Mouse (Mus musculus): ENCODE data around the gene Angptl4. TPM values are rescaled to one million over a fixed set of nuclear protein-coding genes. Genes with fewer than 3 reads are reported as not detected.

Gene Angptl4
- polyA plus RNA-seq, 1 experiment from 2014 or later, result 25.1 TPM

GRCm38 (mm10) chr17:33757231-33757630 lies 24.4 kb downstream of the Angptl4 start:
- peaks cover 2% of the 10 kb centered on the region; the same call in 1 of the 2 replicates for H3K36me3 ChIP-seq (ENCODE audit: control insufficient read depth, insufficient read depth, low read length)
- peaks cover 22% of the 10 kb centered on the region; the same call in 1 of the 2 replicates for H3K4me1 ChIP-seq (ENCODE audit: control insufficient read depth, insufficient read depth, low read length)
- no peak overlapping the region for H3K9ac ChIP-seq (replicated peaks; ENCODE audit: low read depth, low read length)
- H3K4me2 ChIP-seq (replicated peaks; ENCODE audit: low read depth, low read length), result no peak overlapping the region
- H3K27me3 ChIP-seq (ENCODE audit: control insufficient read depth, insufficient read depth, low read length), result no peaks in the 10 kb centered on the region
- no peaks in the 10 kb centered on the region for H3K9me3 ChIP-seq (ENCODE audit: control insufficient read depth, low read depth, low read length)
- 56% methylated on average over 4 of the region's 4 CpGs for WGBS
- H3K4me3 ChIP-seq (ENCODE audit: low read depth, low read length), result no peak overlapping the region
- ATAC-seq (ENCODE audit: insufficient number of reproducible peaks, insufficient read depth, low FRiP score, low read depth), result no peak
- no peak overlapping the region for H3K27ac ChIP-seq (ENCODE audit: low read length)

GRCm38 (mm10) chr17:33756108-33756790 lies 25.4 kb downstream of the Angptl4 start:
- WGBS, result 80% methylated on average over 3 of the region's 3 CpGs
- Histone ChIP-seq H3K4me1 (ENCODE audit: control insufficient read depth, insufficient read depth, low read length) (peaks cover 22% of the 10 kb centered on the region; the same call in 1 of the 2 replicates), H3K9me3 (ENCODE audit: control insufficient read depth, low read depth, low read length) (no peaks in the 10 kb centered on the region), H3K27ac (ENCODE audit: low read length) (no peak overlapping the region), H3K4me2 (replicated peaks; ENCODE audit: low read depth, low read length) (no peak overlapping the region), H3K36me3 (ENCODE audit: control insufficient read depth, insufficient read depth, low read length) (peaks cover 2% of the 10 kb centered on the region; the same call in 1 of the 2 replicates), H3K27me3 (ENCODE audit: control insufficient read depth, insufficient read depth, low read length) (no peaks in the 10 kb centered on the region), H3K4me3 (ENCODE audit: low read depth, low read length) (no peak overlapping the region), H3K9ac (replicated peaks; ENCODE audit: low read depth, low read length) (no peak overlapping the region)
- no peak for ATAC-seq (ENCODE audit: insufficient number of reproducible peaks, insufficient read depth, low FRiP score, low read depth)

- Histone ChIP-seq H3K27me3 (ENCODE audit: control insufficient read depth, insufficient read depth, low read length) (no peaks in the 10 kb centered on the region), H3K4me2 (replicated peaks; ENCODE audit: low read depth, low read length) (no peak overlapping the region), H3K4me3 (ENCODE audit: low read depth, low read length) (no peak overlapping the region)
These were observed 26.1 kb downstream of the Angptl4 start for GRCm38 (mm10) chr17:33755418-33756107.

GRCm38 (mm10) chr17:33754656-33755055 lies 27.0 kb downstream of the Angptl4 start:
- WGBS, result 88% methylated on average over 1 of the region's 1 CpGs
- H3K27me3 ChIP-seq (ENCODE audit: control insufficient read depth, insufficient read depth, low read length), result no peaks in the 10 kb centered on the region
- no peak overlapping the region for H3K4me3 ChIP-seq (ENCODE audit: low read depth, low read length)
- no peak overlapping the region for H3K27ac ChIP-seq (ENCODE audit: low read length)
- no peaks in the 10 kb centered on the region for H3K9me3 ChIP-seq (ENCODE audit: control insufficient read depth, low read depth, low read length)
- peaks cover 22% of the 10 kb centered on the region; the same call in 1 of the 2 replicates for H3K4me1 ChIP-seq (ENCODE audit: control insufficient read depth, insufficient read depth, low read length)
- H3K4me2 ChIP-seq (replicated peaks; ENCODE audit: low read depth, low read length), result no peak overlapping the region
- H3K36me3 ChIP-seq (ENCODE audit: control insufficient read depth, insufficient read depth, low read length), result peaks cover 15% of the 10 kb centered on the region
- H3K9ac ChIP-seq (replicated peaks; ENCODE audit: low read depth, low read length), result no peak overlapping the region
- no peak for ATAC-seq (ENCODE audit: insufficient number of reproducible peaks, insufficient read depth, low FRiP score, low read depth)

More at GRCm38 (mm10) chr17:33755418-33756107, 26.1 kb downstream of the Angptl4 start:
- Histone ChIP-seq H3K27ac (ENCODE audit: low read length) (no peak overlapping the region), H3K4me1 (ENCODE audit: control insufficient read depth, insufficient read depth, low read length) (peaks cover 22% of the 10 kb centered on the region; the same call in 1 of the 2 replicates), H3K9me3 (ENCODE audit: control insufficient read depth, low read depth, low read length) (no peaks in the 10 kb centered on the region), H3K36me3 (ENCODE audit: control insufficient read depth, insufficient read depth, low read length) (peaks cover 9% of the 10 kb centered on the region), H3K9ac (replicated peaks; ENCODE audit: low read depth, low read length) (no peak overlapping the region)
- ATAC-seq (ENCODE audit: insufficient number of reproducible peaks, insufficient read depth, low FRiP score, low read depth), result no peak
- WGBS, result 82% methylated on average over 10 of the region's 10 CpGs

- no peak overlapping the region for H3K27ac ChIP-seq (ENCODE audit: low read length)
- ATAC-seq (ENCODE audit: insufficient number of reproducible peaks, insufficient read depth, low FRiP score, low read depth), result no peak
- H3K27me3 ChIP-seq (ENCODE audit: control insufficient read depth, insufficient read depth, low read length), result no peaks in the 10 kb centered on the region
- peaks cover 26% of the 10 kb centered on the region for H3K36me3 ChIP-seq (ENCODE audit: control insufficient read depth, insufficient read depth, low read length)
- no peak overlapping the region for H3K9ac ChIP-seq (replicated peaks; ENCODE audit: low read depth, low read length)
- no peak overlapping the region for H3K4me3 ChIP-seq (ENCODE audit: low read depth, low read length)
- no peak overlapping the region for H3K4me2 ChIP-seq (replicated peaks; ENCODE audit: low read depth, low read length)
- H3K9me3 ChIP-seq (ENCODE audit: control insufficient read depth, low read depth, low read length), result no peaks in the 10 kb centered on the region
- peaks cover 11% of the 10 kb centered on the region; the same call in 1 of the 2 replicates for H3K4me1 ChIP-seq (ENCODE audit: control insufficient read depth, insufficient read depth, low read length)
- 94% methylated on average over 2 of the region's 2 CpGs for WGBS
These were observed 29.3 kb downstream of the Angptl4 start for GRCm38 (mm10) chr17:33752297-33752696.

GRCm38 (mm10) chr17:33751181-33751580 lies 30.4 kb downstream of the Angptl4 start:
- no peaks in the 10 kb centered on the region for H3K9me3 ChIP-seq (ENCODE audit: control insufficient read depth, low read depth, low read length)

GRCm38 (mm10) chr17:33749451-33749850 lies 32.2 kb downstream of the Angptl4 start:
- ATAC-seq (ENCODE audit: insufficient number of reproducible peaks, insufficient read depth, low FRiP score, low read depth), result no peak
- Histone ChIP-seq H3K4me1 (ENCODE audit: control insufficient read depth, insufficient read depth, low read length) (no peaks in the 10 kb centered on the region), H3K9ac (replicated peaks; ENCODE audit: low read depth, low read length) (no peak overlapping the region), H3K4me3 (ENCODE audit: low read depth, low read length) (no peak overlapping the region), H3K4me2 (replicated peaks; ENCODE audit: low read depth, low read length) (no peak overlapping the region), H3K36me3 (ENCODE audit: control insufficient read depth, insufficient read depth, low read length) (peaks cover 37% of the 10 kb centered on the region), H3K27me3 (ENCODE audit: control insufficient read depth, insufficient read depth, low read length) (no peaks in the 10 kb centered on the region), H3K27ac (ENCODE audit: low read length) (no peak overlapping the region), H3K9me3 (ENCODE audit: control insufficient read depth, low read depth, low read length) (no peaks in the 10 kb centered on the region)
- WGBS, result 92% methylated on average over 5 of the region's 5 CpGs

More at GRCm38 (mm10) chr17:33751181-33751580, 30.4 kb downstream of the Angptl4 start:
- Histone ChIP-seq H3K4me2 (replicated peaks; ENCODE audit: low read depth, low read length) (no peak overlapping the region), H3K36me3 (ENCODE audit: control insufficient read depth, insufficient read depth, low read length) (peaks cover 29% of the 10 kb centered on the region), H3K4me1 (ENCODE audit: control insufficient read depth, insufficient read depth, low read length) (0 out of 2 replicates have a peak, but pooled peaks cover 4% of the 10 kb centered on the region), H3K27me3 (ENCODE audit: control insufficient read depth, insufficient read depth, low read length) (no peaks in the 10 kb centered on the region), H3K4me3 (ENCODE audit: low read depth, low read length) (no peak overlapping the region), H3K27ac (ENCODE audit: low read length) (no peak overlapping the region), H3K9ac (replicated peaks; ENCODE audit: low read depth, low read length) (no peak overlapping the region)
- ATAC-seq (ENCODE audit: insufficient number of reproducible peaks, insufficient read depth, low FRiP score, low read depth), result no peak

- no peaks in the 10 kb centered on the region for H3K27me3 ChIP-seq (ENCODE audit: control insufficient read depth, insufficient read depth, low read length)
- no peak overlapping the region for H3K27ac ChIP-seq (ENCODE audit: low read length)
- H3K4me3 ChIP-seq (ENCODE audit: low read depth, low read length), result no peak overlapping the region
- H3K9ac ChIP-seq (replicated peaks; ENCODE audit: low read depth, low read length), result no peak overlapping the region
- peaks cover 32% of the 10 kb centered on the region for H3K36me3 ChIP-seq (ENCODE audit: control insufficient read depth, insufficient read depth, low read length)
- WGBS, result 66% methylated on average over 2 of the region's 2 CpGs
- no peak overlapping the region for H3K4me2 ChIP-seq (replicated peaks; ENCODE audit: low read depth, low read length)
- H3K4me1 ChIP-seq (ENCODE audit: control insufficient read depth, insufficient read depth, low read length), result no peaks in the 10 kb centered on the region
- no peak for ATAC-seq (ENCODE audit: insufficient number of reproducible peaks, insufficient read depth, low FRiP score, low read depth)
- 0 out of 2 replicates have a peak, but pooled peaks cover 4% of the 10 kb centered on the region for H3K9me3 ChIP-seq (ENCODE audit: control insufficient read depth, low read depth, low read length)
These were observed 35.6 kb downstream of the Angptl4 start for GRCm38 (mm10) chr17:33746011-33746410.
